In genomic region chr5:31451878-31452561, GRCm38 (mm10) we compare ENCODE assay signal across 8 mouse cellular contexts. TPM values are rescaled to one million over a fixed set of nuclear protein-coding genes. Genes with fewer than 3 reads are reported as not detected.
DNase-seq lines count a peak whose midpoint lies in the region; ATAC-seq and TF ChIP-seq lines count a peak whose summit lies in the region.

Gene Zfp512, plus strand, starts transcription at chr5:31452431.

- DNase-seq in G1E (ENCODE audit: low spot score) = peak; percentile 66
- peak; percentile 84 to 93 for DNase-seq in cerebellum, adult 18-20 months
- peak; percentile 88 to 89 for DNase-seq in heart, postnatal 36 days
- peak; percentile 88 to 95 for DNase-seq in layer of hippocampus, adult 2 months (ENCODE audit: low spot score in 2 of 2)
- DNase-seq in lung, embryonic 14.5 days = peak; percentile 98
- DNase-seq in thymus, adult 2 months = peak; percentile 94

- peak within 1 kb of the TSS; percentile 66 for H3K9ac ChIP-seq in forebrain, embryonic 16.5 days (replicated peaks; ENCODE audit: low read depth, low read length)
- peak within 1 kb of the TSS; percentile 73 for H3K9ac ChIP-seq in lung, embryonic 14.5 days

- TF ChIP-seq POLR2A in olfactory bulb, adult 2 months (IDR thresholded peaks at IDR 0.05; ENCODE audit: insufficient read depth, low read depth, low read length) = peak; percentile 18; the same call in 1 of the 2 replicates
- TF ChIP-seq POLR2A in thymus, adult 2 months (IDR thresholded peaks at IDR 0.05; ENCODE audit: control insufficient read depth, extremely low read depth, insufficient read depth, low read length, poor library complexity) = peak; percentile 50; the same call in 1 of the 2 replicates

- peak; percentile 97 for ATAC-seq in G1E (ENCODE audit: extremely low read depth, insufficient number of reproducible peaks, low FRiP score, poor library complexity, severe bottlenecking)
- ATAC-seq in forebrain, embryonic 16.5 days = peak; percentile 99
- ATAC-seq in lung, embryonic 14.5 days (ENCODE audit: insufficient read depth) = peak; percentile 99

- 6% methylated on average over 23 of the region's 23 CpGs for WGBS in forebrain, embryonic 16.5 days
- WGBS in lung, embryonic 14.5 days = 5% methylated on average over 23 of the region's 23 CpGs
- 3% methylated on average over 23 of the region's 23 CpGs for WGBS in olfactory bulb, adult 2 months
- 10% methylated on average over 23 of the region's 23 CpGs for WGBS in thymus, adult 2 months

- intact Hi-C loops in heart, postnatal 36 days (cut with DNase I) = no loop called here

- H3K36me3 ChIP-seq in G1E (replicated peaks) = peaks cover 7% of the 10 kb centered on the region
- no peaks in the 10 kb centered on the region for H3K36me3 ChIP-seq in forebrain, embryonic 16.5 days (ENCODE audit: control insufficient read depth, insufficient read depth)
- no peaks in the 10 kb centered on the region for H3K36me3 ChIP-seq in lung, embryonic 14.5 days (ENCODE audit: insufficient read depth)
- no peaks in the 10 kb centered on the region for H3K36me3 ChIP-seq in thymus, adult 2 months (ENCODE audit: control insufficient read depth, insufficient read depth, low read length)

- H3K4me2 ChIP-seq in forebrain, embryonic 16.5 days (ENCODE audit: low read length) = peak within 1 kb of the TSS; percentile 93
- peak within 1 kb of the TSS; percentile 85 for H3K4me2 ChIP-seq in lung, embryonic 14.5 days

- H3K27ac ChIP-seq in forebrain, embryonic 16.5 days (ENCODE audit: low read length) = no peak within 1 kb of the TSS
- H3K27ac ChIP-seq in layer of hippocampus, adult 2 months = peak within 1 kb of the TSS; percentile 79
- H3K27ac ChIP-seq in lung, embryonic 14.5 days (ENCODE audit: low read depth) = peak within 1 kb of the TSS; percentile 42; the same call in 1 of the 2 replicates
- no peak within 1 kb of the TSS for H3K27ac ChIP-seq in olfactory bulb, adult 2 months (ENCODE audit: insufficient read depth, low read depth, low read length)
- H3K27ac ChIP-seq in thymus, adult 2 months (ENCODE audit: control insufficient read depth, insufficient read depth, low read length) = peak within 1 kb of the TSS; percentile 56; the same call in 1 of the 2 replicates

- H3K4me1 ChIP-seq in G1E (ENCODE audit: insufficient read depth, low read depth, low read length) = peaks cover 22% of the 10 kb centered on the region
- peaks cover 15% of the 10 kb centered on the region for H3K4me1 ChIP-seq in forebrain, embryonic 16.5 days (replicated peaks; ENCODE audit: control insufficient read depth, insufficient read depth, low read length)
- H3K4me1 ChIP-seq in lung, embryonic 14.5 days (ENCODE audit: insufficient read depth) = 0 out of 2 replicates have a peak, but pooled peaks cover 5% of the 10 kb centered on the region
- peaks cover 2% of the 10 kb centered on the region; the same call in 1 of the 2 replicates for H3K4me1 ChIP-seq in olfactory bulb, adult 2 months (ENCODE audit: control insufficient read depth, insufficient read depth, low read length)
- H3K4me1 ChIP-seq in thymus, adult 2 months (replicated peaks; ENCODE audit: control insufficient read depth, insufficient read depth, low read length) = peaks cover 9% of the 10 kb centered on the region

- TF ChIP-seq CTCF in G1E (IDR thresholded peaks at IDR 0.05; ENCODE audit: low read depth, low read length) = no peak
- peak; percentile 47 for TF ChIP-seq CTCF in layer of hippocampus, adult 2 months (conservative IDR thresholded peaks at IDR 0.05)
- TF ChIP-seq CTCF in lung, embryonic 14.5 days (IDR thresholded peaks at IDR 0.05; ENCODE audit: low read depth) = no peak
- no peak for TF ChIP-seq CTCF in olfactory bulb, adult 2 months (IDR thresholded peaks at IDR 0.05; ENCODE audit: insufficient read depth, low read depth, low read length)
- TF ChIP-seq CTCF in thymus, adult 2 months (IDR thresholded peaks at IDR 0.05; ENCODE audit: borderline replicate concordance, control insufficient read depth, extremely low read depth, insufficient read depth, low read length, poor library complexity) = 0 out of 2 replicates have a peak, but pooled peaks have one; percentile 31

- H3K4me3 ChIP-seq in G1E (ENCODE audit: low read depth, low read length) = peak within 1 kb of the TSS; percentile 69
- H3K4me3 ChIP-seq in forebrain, embryonic 16.5 days (replicated peaks; ENCODE audit: low read length) = peak within 1 kb of the TSS; percentile 67
- peak within 1 kb of the TSS; percentile 73 for H3K4me3 ChIP-seq in layer of hippocampus, adult 2 months
- H3K4me3 ChIP-seq in lung, embryonic 14.5 days (ENCODE audit: low read depth, low read length) = peak within 1 kb of the TSS; percentile 50
- peak within 1 kb of the TSS; percentile 70 for H3K4me3 ChIP-seq in olfactory bulb, adult 2 months (ENCODE audit: insufficient read depth, low read depth, low read length)
- peak within 1 kb of the TSS; percentile 59 for H3K4me3 ChIP-seq in thymus, adult 2 months (ENCODE audit: control insufficient read depth, insufficient read depth, low read length)

- no peaks in the 10 kb centered on the region for H3K9me3 ChIP-seq in G1E (replicated peaks)
- H3K9me3 ChIP-seq in forebrain, embryonic 16.5 days (ENCODE audit: control insufficient read depth, low read length) = no peaks in the 10 kb centered on the region
- H3K9me3 ChIP-seq in lung, embryonic 14.5 days (ENCODE audit: low read depth, low read length) = no peaks in the 10 kb centered on the region

- H3K27me3 ChIP-seq in G1E (ENCODE audit: insufficient read depth, low read length) = no peaks in the 10 kb centered on the region
- H3K27me3 ChIP-seq in forebrain, embryonic 16.5 days (replicated peaks; ENCODE audit: control insufficient read depth, insufficient read depth, low read length) = no peaks in the 10 kb centered on the region
- H3K27me3 ChIP-seq in lung, embryonic 14.5 days (ENCODE audit: insufficient read depth, low read length) = no peaks in the 10 kb centered on the region
- no peaks in the 10 kb centered on the region for H3K27me3 ChIP-seq in thymus, adult 2 months (ENCODE audit: control insufficient read depth, insufficient read depth, low read length)

RNA-seq across cellular contexts. Expression of gene Zfp512, which starts in this region (rescaled TPM):
- total RNA-seq in G1E (2014; fragmentation: Nextera tagmentation) (33.9 and 35.9 TPM in 2 replicates), G1E (2017) (40.8 and 58.4 TPM in 2 replicates)
- 9.0 and 12.4 TPM in 2 replicates for polyA plus RNA-seq in G1E (2012)
- 127 and 138 TPM in 2 replicates for polyA plus RNA-seq in forebrain, embryonic 16.5 days (2015; fragmentation: Nextera tagmentation; extraction: Ambion mirVana)
- total RNA-seq in heart, postnatal 36 days (2021) = 10 to 100 TPM; 23.0 to 24.0 TPM
- total RNA-seq in layer of hippocampus, adult 2 months (2021) = 10 to 100 TPM; 49.1 to 54.1 TPM
- polyA plus RNA-seq in lung, embryonic 14.5 days (2014; fragmentation: Nextera tagmentation; extraction: Ambion mirVana) = 50.1 and 51.8 TPM in 2 replicates
- polyA plus RNA-seq in olfactory bulb, adult 2 months (2012; ENCODE audit: insufficient read depth, insufficient read length, low replicate concordance, missing spikeins) = not detected in 2 replicates
- 25.3 and 27.1 TPM in 2 replicates for polyA plus RNA-seq in thymus, adult 2 months (2012; rRNA removed)

Comparison
In these comparisons a context has a peak if more than half of its experiments do, and no peak if none do; other contexts are left out.
1. CTCF ChIP-seq: peak in layer of hippocampus, adult 2 months (single experiment) and thymus, adult 2 months (single experiment); none in G1E (single experiment), lung, embryonic 14.5 days (single experiment) and olfactory bulb, adult 2 months (single experiment).
2. H3K27ac ChIP-seq: peak in layer of hippocampus, adult 2 months (single experiment), lung, embryonic 14.5 days (single experiment) and thymus, adult 2 months (single experiment); none in forebrain, embryonic 16.5 days (single experiment) and olfactory bulb, adult 2 months (single experiment).
3. Peak in every context shown above with its lines, with median percentiles within 50 percentile points of each other: ATAC-seq, DNase-seq and H3K4me3 ChIP-seq.